Mouse (Mus musculus) heart, postnatal 0 days (tissue): ENCODE data around the gene Sash1. TPM values are rescaled to one million over a fixed set of nuclear protein-coding genes. Genes with fewer than 3 reads are reported as not detected.

Experiments used
- ATAC-seq: fragments of 200-750 bp; cut with Nextera tagmentation; 2 replicates; pipeline ENCODE4 v1.8.0; 2017; ENCODE audit warnings: low read depth, moderate number of reproducible peaks, moderate library complexity; ENCODE audit not compliant: insufficient read depth
- DNase-seq: peaks from one replicate; pipeline ENCODE4 v3.0.0-alpha.2; 2016; ENCODE audit warnings: low spot score
- H3K27ac ChIP-seq: fragments of 300-500 bp; sonication (generic); 2 replicates; pipeline ENCODE4 v1.5.1; 2014; ENCODE audit warnings: low read depth, mild to moderate bottlenecking
- H3K27me3 ChIP-seq: fragments of 300-500 bp; sonication (generic); 2 replicates; pipeline ENCODE4 v1.6.1; 2014; ENCODE audit warnings: low read length, mixed read lengths; ENCODE audit not compliant: control insufficient read depth, insufficient read depth
- H3K36me3 ChIP-seq: fragments of 300-500 bp; sonication (generic); replicated peaks from 2 replicates; pipeline ENCODE4 v1.6.1; 2014; ENCODE audit warnings: low read length, mixed read lengths; ENCODE audit not compliant: control insufficient read depth, insufficient read depth
- H3K4me1 ChIP-seq: fragments of 300-500 bp; sonication (generic); 2 replicates; pipeline ENCODE4 v1.6.1; 2014; ENCODE audit warnings: antibody characterized with exemption; ENCODE audit not compliant: control insufficient read depth, insufficient read depth
- H3K4me2 ChIP-seq: fragments of 300-500 bp; sonication (generic); 2 replicates; pipeline ENCODE4 v1.6.1; 2014; ENCODE audit warnings: low read depth, mild to moderate bottlenecking, low read length, moderate library complexity
- H3K4me3 ChIP-seq: fragments of 300-500 bp; sonication (generic); 2 replicates; pipeline ENCODE4 v1.5.1; 2014; ENCODE audit warnings: low read depth, low read length
- H3K9ac ChIP-seq: fragments of 300-500 bp; sonication (generic); replicated peaks from 2 replicates; pipeline ENCODE4 v1.6.1; 2014; ENCODE audit warnings: low read depth, low read length, mixed read lengths
- H3K9me3 ChIP-seq: fragments of 300-500 bp; sonication (generic); replicated peaks from 2 replicates; pipeline ENCODE4 v1.6.1; 2016; ENCODE audit warnings: low read length; ENCODE audit not compliant: control insufficient read depth
- CTCF ChIP-seq: IDR thresholded peaks from 2 replicates; pipeline ENCODE4 v1.5.1; 2016; ENCODE audit warnings: antibody characterized with exemption, control low read depth, low read depth
- EP300 ChIP-seq: IDR thresholded peaks from 2 replicates; pipeline ENCODE4 v1.6.1; 2016; ENCODE audit warnings: antibody characterized with exemption, low read depth
- WGBS: fragments of 180-500 bp; shearing (Covaris S2); extraction: QIAGEN DNeasy Blood & Tissue Kit; methylation state at CpG from one replicate; pipeline ENCODE4 v1.1.7; 2014; 5-methylcytosine and 5-hydroxymethylcytosine counted together
- polyA plus RNA-seq: library from polyadenylated mRNA; unstranded; fragments of >200 nt; fragmentation: Nextera tagmentation; extraction: Ambion mirVana; gene quantifications from 2 replicates; pipeline ENCODE4 v1.2.1, GENCODE M21; 2015
- total RNA-seq: library from RNA; depleted of rRNA; stranded (reverse); fragments of >200 nt; gene quantifications from 2 replicates; pipeline ENCODE4 v1.2.3, GENCODE M21; 2014; ENCODE audit warnings: low replicate concordance

Sash1 gene
- total and polyA plus RNA-seq, 2 experiments from 2014 or later, result 3.9 to 18.3 TPM

- DNase-seq (no peak), ATAC-seq (no peak)
- Histone ChIP-seq H3K36me3 (no peaks in the 10 kb centered on the region; the same call in 1 of the 2 replicates), H3K9me3 (no peaks in the 10 kb centered on the region), H3K27me3 (no peaks in the 10 kb centered on the region), H3K4me3 (no peak overlapping the region), H3K27ac (no peak overlapping the region), H3K4me2 (no peak overlapping the region; the same call in 1 of the 2 replicates), H3K4me1 (peaks cover 8% of the 10 kb centered on the region; the same call in 1 of the 2 replicates), H3K9ac (no peak overlapping the region)
- no peak for TF ChIP-seq CTCF
- TF ChIP-seq EP300, result no peak
- WGBS, result 74% methylated on average over 13 of the region's 13 CpGs
Observed at GRCm38 (mm10) chr10:8878381-8878780, 7.5 kb downstream of the Sash1 start.

GRCm38 (mm10) chr10:8873631-8874370, 12.1 kb downstream of the Sash1 start:
- ATAC-seq, result no peak
- peak overlapping the region; percentile 23; the same call in 1 of the 2 replicates for H3K27ac ChIP-seq

GRCm38 (mm10) chr10:8872788-8873187, 13.1 kb downstream of the Sash1 start:
- Histone ChIP-seq H3K4me1 (no peaks in the 10 kb centered on the region), H3K4me2 (no peak overlapping the region), H3K9me3 (no peaks in the 10 kb centered on the region), H3K27me3 (no peaks in the 10 kb centered on the region), H3K4me3 (no peak overlapping the region), H3K27ac (no peak overlapping the region), H3K36me3 (no peaks in the 10 kb centered on the region), H3K9ac (no peak overlapping the region)
- WGBS, result 81% methylated on average over 3 of the region's 3 CpGs
- DNase-seq (no peak), ATAC-seq (no peak)
- TF ChIP-seq EP300 (no peak), CTCF (no peak)

More at GRCm38 (mm10) chr10:8873631-8874370, 12.1 kb downstream of the Sash1 start:
- H3K4me3 ChIP-seq, result no peak overlapping the region
- H3K4me1 ChIP-seq, result no peaks in the 10 kb centered on the region
- no peaks in the 10 kb centered on the region for H3K36me3 ChIP-seq
- H3K27me3 ChIP-seq, result no peaks in the 10 kb centered on the region
- DNase-seq, result no peak
- 55% methylated on average over 7 of the region's 7 CpGs for WGBS
- no peak for TF ChIP-seq EP300
- H3K9ac ChIP-seq, result no peak overlapping the region
- H3K9me3 ChIP-seq, result no peaks in the 10 kb centered on the region
- H3K4me2 ChIP-seq, result no peak overlapping the region

- Histone ChIP-seq H3K27me3 (no peaks in the 10 kb centered on the region), H3K27ac (no peak overlapping the region), H3K4me3 (no peak overlapping the region), H3K4me2 (no peak overlapping the region), H3K4me1 (0 out of 2 replicates have a peak, but pooled peaks cover 7% of the 10 kb centered on the region), H3K9ac (no peak overlapping the region), H3K9me3 (no peaks in the 10 kb centered on the region), H3K36me3 (no peaks in the 10 kb centered on the region)
- DNase-seq (no peak), ATAC-seq (no peak)
- 59% methylated on average over 1 of the region's 1 CpGs for WGBS
- TF ChIP-seq EP300, result no peak
- no peak for TF ChIP-seq CTCF
Observed at GRCm38 (mm10) chr10:8871935-8872334, 13.9 kb downstream of the Sash1 start.

GRCm38 (mm10) chr10:8870368-8870767, 15.5 kb downstream of the Sash1 start:
- H3K9me3 ChIP-seq, result no peaks in the 10 kb centered on the region
- H3K4me2 ChIP-seq, result no peak overlapping the region
- no peak overlapping the region for H3K4me3 ChIP-seq
- 71% methylated on average over 3 of the region's 3 CpGs for WGBS
- no peaks in the 10 kb centered on the region for H3K27me3 ChIP-seq
- H3K4me1 ChIP-seq, result 0 out of 2 replicates have a peak, but pooled peaks cover 9% of the 10 kb centered on the region
- H3K36me3 ChIP-seq, result no peaks in the 10 kb centered on the region
- TF ChIP-seq CTCF, result no peak
- TF ChIP-seq EP300, result no peak
- H3K9ac ChIP-seq, result no peak overlapping the region
- ATAC-seq (no peak), DNase-seq (no peak)
- H3K27ac ChIP-seq, result no peak overlapping the region

- Histone ChIP-seq H3K27ac (peak overlapping the region; percentile 85), H3K4me3 (no peak overlapping the region), H3K4me2 (no peak overlapping the region), H3K9me3 (no peaks in the 10 kb centered on the region), H3K9ac (no peak overlapping the region), H3K4me1 (0 out of 2 replicates have a peak, but pooled peaks cover 9% of the 10 kb centered on the region), H3K27me3 (no peaks in the 10 kb centered on the region), H3K36me3 (no peaks in the 10 kb centered on the region)
- TF ChIP-seq CTCF, result no peak
- TF ChIP-seq EP300, result peak; percentile 93
- DNase-seq (peak; percentile 47), ATAC-seq (peak; percentile 88)
- 41% methylated on average over 4 of the region's 4 CpGs for WGBS
Observed at GRCm38 (mm10) chr10:8866062-8866642, 19.7 kb downstream of the Sash1 start.
